Mouse (Mus musculus): ENCODE measurements around the gene Dcaf12l1. TPM values are rescaled to one million over a fixed set of nuclear protein-coding genes. Genes with fewer than 3 reads are reported as not detected.
"Not testable (repeated sequence)": the region's sequence is repeated elsewhere in the genome, so short reads cannot be mapped to it uniquely, and the experiment has no call there.

Gene Dcaf12l1
- 10 to 100 TPM; 30.4 to 33.8 TPM for total RNA-seq (2021)
- long read RNA-seq, transcript Dcaf12l1-201 (2 exons, 3,509 nt), result major isoform, 19 of 32 reads
- long read RNA-seq, transcript Dcaf12l1-202 (2 exons, 3,495 nt), result minor isoform, 10 of 32 reads
- long read RNA-seq, partial matches to known transcripts, result 2 of 32 reads
- long read RNA-seq, other reads (novel, unspliced or antisense), result 1 of 32 reads

DNA sequence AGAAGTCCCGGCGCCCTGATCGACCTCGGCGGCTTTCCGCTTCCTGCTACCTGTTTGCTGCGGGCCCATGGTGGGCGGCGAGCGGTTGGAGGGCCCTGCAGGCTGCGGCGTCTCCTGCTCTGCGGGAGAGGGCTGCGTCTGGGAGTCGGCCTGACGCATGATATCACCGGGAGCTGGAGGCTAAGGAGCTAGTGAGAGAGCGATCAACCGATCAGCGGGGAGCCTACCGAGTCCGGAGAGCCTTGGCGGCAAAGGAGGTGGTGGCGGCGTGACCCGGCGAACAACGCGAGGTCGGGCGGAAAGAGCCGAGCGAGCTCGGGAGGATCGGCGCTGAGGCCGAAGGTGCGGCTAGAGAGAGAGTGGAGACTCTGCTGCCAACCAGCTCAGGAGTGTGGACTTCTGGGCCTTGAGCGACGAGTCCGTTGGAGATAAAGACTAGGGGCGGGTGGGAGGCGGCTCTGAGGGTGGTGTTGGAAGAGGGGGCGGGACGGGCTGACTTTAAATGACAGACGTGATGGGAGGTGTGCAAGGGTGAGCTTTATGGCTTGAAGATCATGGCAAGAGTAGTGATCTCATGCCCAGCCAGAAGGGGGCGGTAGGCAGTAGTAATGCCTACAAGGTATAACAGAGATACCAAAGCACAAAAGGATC lies at the start of gene Dcaf12l1:
Gene Dcaf12l1, minus strand, starts transcription at position 437 of the 651 bp plus-strand sequence.
- DNase-seq (ENCODE audit: low spot score in 2 of 2), result peak; percentile 46 to 72

DNA sequence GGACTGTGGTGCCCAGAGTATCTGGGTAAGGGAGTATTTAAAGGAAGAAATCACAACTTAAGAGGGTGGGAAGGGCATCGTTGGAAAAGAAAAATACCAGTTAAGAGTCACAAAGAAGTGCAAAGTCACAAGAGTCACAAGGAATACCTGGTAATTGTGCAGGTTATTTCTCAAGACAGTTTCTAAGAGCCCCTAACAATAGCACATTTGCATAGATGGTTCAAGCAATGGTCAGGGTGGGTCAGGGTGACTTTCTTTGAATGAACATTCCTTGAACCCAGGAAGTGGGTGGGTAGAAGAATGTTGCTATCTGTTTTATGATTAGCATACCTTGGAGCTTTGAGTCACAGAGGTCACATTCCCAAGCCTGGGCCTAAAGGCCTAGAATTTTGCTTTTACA lies 19.4 kb upstream of the Dcaf12l1 start:
- not testable (repeated sequence) for DNase-seq (ENCODE audit: low spot score in 2 of 2)

DNA sequence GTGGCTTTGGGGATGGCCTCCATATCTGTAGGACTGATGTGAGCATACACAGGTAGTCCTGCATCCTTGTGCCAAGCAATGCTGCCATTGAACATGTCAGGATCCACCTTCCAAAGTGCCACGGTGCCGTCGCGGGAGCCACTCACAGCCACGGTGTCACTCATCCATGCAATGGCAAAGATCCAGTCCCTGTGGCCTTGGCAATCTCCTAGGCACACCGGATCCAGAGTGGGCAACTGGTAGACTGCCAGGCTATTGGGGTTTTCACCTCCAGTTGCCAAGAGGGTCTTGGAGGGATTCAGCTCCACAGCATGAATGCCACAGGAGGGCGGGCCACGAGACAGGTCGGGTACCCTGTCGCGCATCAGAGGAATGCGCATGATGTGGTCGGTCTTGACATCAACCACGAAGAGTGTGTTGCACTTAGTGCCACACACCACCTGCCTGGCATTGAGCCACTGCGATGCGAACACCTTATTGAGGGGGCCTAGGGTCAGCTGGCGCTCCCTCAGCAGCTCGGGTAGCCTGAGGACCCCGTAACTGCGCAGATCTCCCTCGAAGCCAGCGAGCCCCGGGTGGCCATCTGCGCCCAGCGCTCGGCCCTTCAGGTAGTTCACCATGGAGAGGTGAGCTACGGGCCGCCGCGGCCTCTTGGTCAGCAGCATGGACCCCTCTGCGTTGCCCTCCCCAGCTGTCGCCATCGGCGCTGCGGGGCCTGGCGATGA lies 799 bp downstream of the Dcaf12l1 start:
- peak; percentile 12 to 22 for DNase-seq (ENCODE audit: low spot score in 2 of 2)

Data from layer of hippocampus, postnatal 10 days (tissue).